Mouse (Mus musculus) cerebellum, adult 2 months (tissue): ENCODE data around the gene Zfp827.

ENCODE experiments used
- CTCF ChIP-seq: fragments of 200-500 bp; IDR thresholded peaks from 2 replicates; pipeline ENCODE4 v1.5.1; 2011; ENCODE audit warnings: low read depth, mild to moderate bottlenecking, control low read depth, low read length, moderate library complexity, borderline replicate concordance; ENCODE audit not compliant: insufficient read depth
- POLR2A ChIP-seq: fragments of 200-500 bp; IDR thresholded peaks from 2 replicates; pipeline ENCODE4 v1.6.1; 2011; ENCODE audit warnings: low read length, control low read depth, borderline replicate concordance; ENCODE audit not compliant: insufficient read depth

DNA sequence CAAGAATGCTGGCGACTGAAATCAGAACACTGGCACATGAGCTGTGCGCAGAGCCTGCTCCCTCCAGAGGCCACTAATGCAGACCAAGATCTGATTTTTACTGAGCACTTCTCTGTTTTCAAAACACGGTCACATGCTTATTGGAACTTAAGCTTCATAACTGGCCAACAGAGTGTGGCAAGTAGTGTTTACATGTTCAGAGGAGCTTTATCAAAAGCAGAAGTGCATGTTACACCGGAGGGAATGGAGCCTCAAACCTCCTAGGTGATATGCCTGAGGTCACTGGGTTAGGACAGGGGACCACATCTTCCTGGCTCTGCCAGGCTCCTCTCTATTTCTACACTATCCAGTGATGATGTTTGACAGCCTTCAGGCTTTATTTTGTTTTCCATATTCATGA, 31.1 kb downstream of the Zfp827 start:
- TF ChIP-seq POLR2A: no peak
- TF ChIP-seq CTCF: no peak
